Mouse (Mus musculus) E14TG2a.4 (cell line): ENCODE data around the gene Hrh3.

Experiments used
- CTCF ChIP-seq: conservative IDR thresholded peaks from 2 replicates; pipeline ENCODE4 v1.5.1; 2014; ENCODE audit warnings: low read length
- NANOG ChIP-seq: IDR thresholded peaks from 2 replicates; pipeline ENCODE4 v1.6.1; 2014; ENCODE audit warnings: borderline replicate concordance, low read length, mixed read lengths
- POU5F1 ChIP-seq: IDR thresholded peaks from 2 replicates; pipeline ENCODE4 v1.6.1; 2014; ENCODE audit warnings: low read length, borderline replicate concordance

GRCm38 (mm10) chr2:180146091-180146490, 41.8 kb upstream of the Hrh3 start:
- no peak for TF ChIP-seq CTCF
- TF ChIP-seq POU5F1: no peak
- no peak for TF ChIP-seq NANOG
